In the genomic region with DNA sequence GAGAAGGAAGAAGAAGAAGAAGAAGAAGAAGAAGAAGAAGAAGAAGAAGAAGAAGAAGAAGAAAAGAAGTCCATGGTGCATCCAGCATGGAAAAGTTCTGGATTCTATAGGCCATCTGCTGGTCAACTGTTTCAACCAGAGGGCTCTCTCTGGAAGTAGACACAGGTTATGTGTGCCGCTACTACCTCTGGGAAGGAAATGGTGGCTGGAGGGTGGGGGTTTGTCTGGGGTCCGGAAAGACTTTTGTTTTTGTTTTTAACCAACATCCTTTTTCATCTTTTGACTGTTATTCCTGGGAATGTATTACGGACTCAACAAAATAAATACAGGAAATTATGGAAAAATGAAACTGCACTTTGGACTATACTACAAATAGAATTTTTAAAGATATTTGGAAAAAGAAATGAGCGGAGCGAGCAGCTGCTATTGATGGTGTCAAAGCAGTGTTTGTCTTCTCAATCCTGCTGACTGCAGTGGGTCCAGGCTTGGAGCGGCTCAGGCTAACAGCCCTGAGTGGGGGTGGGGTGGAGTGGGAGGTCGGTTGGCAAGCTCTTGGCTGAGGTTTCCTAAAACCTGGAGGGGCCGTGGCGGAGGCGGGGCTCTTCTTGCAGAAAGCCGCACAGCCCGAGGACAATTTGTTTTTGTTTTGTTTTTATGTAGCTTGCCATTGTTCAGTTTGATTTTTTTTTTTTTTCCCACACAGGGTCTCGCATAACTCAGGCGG, we compare ENCODE assay signal across 7 mouse cellular contexts. TPM values are rescaled to one million over a fixed set of nuclear protein-coding genes. Genes with fewer than 3 reads are reported as not detected.
DNase-seq lines count a peak whose midpoint lies in the region; ATAC-seq and TF ChIP-seq lines count a peak whose summit lies in the region.

No protein-coding gene starts in this region.

- TF ChIP-seq CTCF in bone marrow macrophage, adult 2 months (IDR thresholded peaks at IDR 0.05; ENCODE audit: low read depth, low read length), result no peak
- no peak for TF ChIP-seq CTCF in heart, postnatal 0 days (IDR thresholded peaks at IDR 0.05; ENCODE audit: low read depth)

- H3K4me1 ChIP-seq in bone marrow macrophage, adult 2 months (ENCODE audit: control insufficient read depth, insufficient read depth, low read length), result peaks cover 38% of the 10 kb centered on the region
- H3K4me1 ChIP-seq in heart, postnatal 0 days (ENCODE audit: control insufficient read depth, insufficient read depth), result peaks cover 23% of the 10 kb centered on the region

- DNase-seq in ovary, adult 18-20 months (ENCODE audit: low spot score), result peak; percentile 49
- DNase-seq in ovary, postnatal 14 days (ENCODE audit: low spot score), result no peak
- DNase-seq in heart, postnatal 0 days (ENCODE audit: low spot score), result no peak
- peak; percentile 36 to 53 for DNase-seq in layer of hippocampus, postnatal 25 days (ENCODE audit: extremely low spot score in 1 of 2, low spot score in 1 of 2)

- peak overlapping the region; percentile 90 for H3K4me3 ChIP-seq in bone marrow macrophage, adult 2 months (ENCODE audit: insufficient read depth, low read length)
- H3K4me3 ChIP-seq in heart, postnatal 0 days (ENCODE audit: low read depth, low read length), result peak overlapping the region; percentile 40
- H3K4me3 ChIP-seq in macrophage (ENCODE audit: inconsistent target), result peak overlapping the region; percentile 73

- H3K79me2 ChIP-seq in macrophage (ENCODE audit: inconsistent target), result 0 out of 2 replicates have a peak, but pooled peaks cover 4% of the 10 kb centered on the region

- H3K9me3 ChIP-seq in heart, postnatal 0 days (replicated peaks; ENCODE audit: control insufficient read depth, low read length), result no peaks in the 10 kb centered on the region

- H3K27ac ChIP-seq in bone marrow macrophage, adult 2 months (ENCODE audit: insufficient read depth, low read depth, low read length), result peak overlapping the region; percentile 100
- H3K27ac ChIP-seq in heart, postnatal 0 days (ENCODE audit: low read depth), result no peak overlapping the region
- H3K27ac ChIP-seq in macrophage, result peak overlapping the region; percentile 97

- 15% methylated on average over 14 of the region's 14 CpGs for WGBS in heart, postnatal 0 days
- 6% methylated on average over 14 of the region's 14 CpGs for WGBS in macrophage (ENCODE audit: missing documents)

- H3K27me3 ChIP-seq in heart, postnatal 0 days (ENCODE audit: control insufficient read depth, insufficient read depth, low read length), result no peaks in the 10 kb centered on the region

- no peaks in the 10 kb centered on the region for H3K36me3 ChIP-seq in heart, postnatal 0 days (replicated peaks; ENCODE audit: control insufficient read depth, insufficient read depth, low read length)
- H3K36me3 ChIP-seq in macrophage (ENCODE audit: inconsistent target), result no peaks in the 10 kb centered on the region

- no peak for TF ChIP-seq POLR2A in bone marrow macrophage, adult 2 months (IDR thresholded peaks at IDR 0.05; ENCODE audit: borderline replicate concordance, low read depth, low read length)

- no peak for TF ChIP-seq EP300 in heart, postnatal 0 days (IDR thresholded peaks at IDR 0.05; ENCODE audit: low read depth)

- no peak for ATAC-seq in heart, postnatal 0 days (ENCODE audit: insufficient read depth, low read depth)
- no peak for ATAC-seq in granulocyte monocyte progenitor cell, adult 5-6 weeks (replicated peaks; ENCODE audit: poor library complexity, severe bottlenecking)

- peak overlapping the region; percentile 28; the same call in 1 of the 2 replicates for H3K9ac ChIP-seq in heart, postnatal 0 days (replicated peaks; ENCODE audit: low read depth, low read length)

- peak overlapping the region; percentile 71 for H3K4me2 ChIP-seq in heart, postnatal 0 days (ENCODE audit: low read depth, low read length)

RNA-seq across cellular contexts. Expression of gene Cdkn1a, which starts 12.8 kb away (rescaled TPM):
- polyA plus RNA-seq in bone marrow macrophage, adult 2 months (2012; ENCODE audit: insufficient read depth, insufficient read length, missing spikeins), result 189 and 197 TPM in 2 replicates
- total RNA-seq in heart, postnatal 0 days (2014; rRNA removed; ENCODE audit: low replicate concordance), result 16.7 and 42.8 TPM in 2 replicates
- 48.2 and 48.9 TPM in 2 replicates for polyA plus RNA-seq in heart, postnatal 0 days (2015; fragmentation: Nextera tagmentation; extraction: Ambion mirVana)
- 10 to 100 TPM in 1 of 2 experiments, 1 to 10 TPM in 1; 7.1 to 13.9 TPM for total RNA-seq in layer of hippocampus, postnatal 25 days (2021)
- 1,000 to 10,000 TPM in 4 of 26 experiments, 100 to 1,000 TPM in 22; 134 to 1,695 (median 455) TPM for total RNA-seq in macrophage (2018; cell fraction: chromatin; rRNA removed)
- 1,000 to 10,000 TPM in 5 of 26 experiments, 100 to 1,000 TPM in 21; 227 to 1,662 (median 534) TPM for total RNA-seq in macrophage (2018; cell fraction: cytosol; rRNA removed)
- total RNA-seq in macrophage (2018; cell fraction: nucleus; rRNA removed), result 1,000 to 10,000 TPM in 7 of 26 experiments, 100 to 1,000 TPM in 19; 155 to 1,879 (median 663) TPM
- 176 to 305 TPM (median 287 TPM) in 3 replicates for polyA plus RNA-seq in macrophage (2018)
- total RNA-seq in granulocyte monocyte progenitor cell, adult 5-6 weeks (2014; fragmentation: Nextera tagmentation), result 8.2 and 9.8 TPM in 2 replicates
- total RNA-seq in granulocyte monocyte progenitor cell, adult 5-6 weeks (2017), result 1.3 and 3.2 TPM in 2 replicates

RNA-seq across cellular contexts. Expression of gene Rab44, which starts 36.0 kb away (rescaled TPM):
- polyA plus RNA-seq in bone marrow macrophage, adult 2 months (2012; ENCODE audit: insufficient read depth, insufficient read length, missing spikeins), result 1.3 and 1.5 TPM in 2 replicates
- 2.0 TPM in 1 of 2 replicates, not detected in the other for total RNA-seq in heart, postnatal 0 days (2014; rRNA removed; ENCODE audit: low replicate concordance)
- polyA plus RNA-seq in heart, postnatal 0 days (2015; fragmentation: Nextera tagmentation; extraction: Ambion mirVana), result 0.18 and 0.23 TPM in 2 replicates
- under 1 TPM in 1 of 2 experiments, not detected in 1; 0.07 TPM for total RNA-seq in layer of hippocampus, postnatal 25 days (2021)
- 10 to 100 TPM in 12 of 26 experiments, 1 to 10 TPM in 7, under 1 TPM in 4, not detected in 3; 0.19 to 39.9 (median 15.8) TPM for total RNA-seq in macrophage (2018; cell fraction: chromatin; rRNA removed)
- total RNA-seq in macrophage (2018; cell fraction: cytosol; rRNA removed), result 1 to 10 TPM in 8 of 26 experiments, under 1 TPM in 17, not detected in 1; 0.04 to 2.6 (median 0.66) TPM
- total RNA-seq in macrophage (2018; cell fraction: nucleus; rRNA removed), result 10 to 100 TPM in 13 of 26 experiments, 1 to 10 TPM in 10, under 1 TPM in 3; 0.36 to 44.9 (median 9.5) TPM
- 0.33 to 1.5 TPM (median 0.94 TPM) in 3 replicates for polyA plus RNA-seq in macrophage (2018)
- total RNA-seq in granulocyte monocyte progenitor cell, adult 5-6 weeks (2014; fragmentation: Nextera tagmentation), result 318 and 350 TPM in 2 replicates
- 315 and 369 TPM in 2 replicates for total RNA-seq in granulocyte monocyte progenitor cell, adult 5-6 weeks (2017)

RNA-seq across cellular contexts. Expression of gene Srsf3, which starts 45.5 kb away (rescaled TPM):
- 151 and 170 TPM in 2 replicates for polyA plus RNA-seq in bone marrow macrophage, adult 2 months (2012; ENCODE audit: insufficient read depth, insufficient read length, missing spikeins)
- 110 and 151 TPM in 2 replicates for total RNA-seq in heart, postnatal 0 days (2014; rRNA removed; ENCODE audit: low replicate concordance)
- polyA plus RNA-seq in heart, postnatal 0 days (2015; fragmentation: Nextera tagmentation; extraction: Ambion mirVana), result 202 and 238 TPM in 2 replicates
- 100 to 1,000 TPM; 125 to 140 TPM for total RNA-seq in layer of hippocampus, postnatal 25 days (2021)
- total RNA-seq in macrophage (2018; cell fraction: chromatin; rRNA removed), result 100 to 1,000 TPM; 298 to 475 (median 399) TPM
- total RNA-seq in macrophage (2018; cell fraction: cytosol; rRNA removed), result 10 to 100 TPM; 63.8 to 95.5 (median 73.3) TPM
- 100 to 1,000 TPM; 193 to 423 (median 284) TPM for total RNA-seq in macrophage (2018; cell fraction: nucleus; rRNA removed)
- polyA plus RNA-seq in macrophage (2018), result 60.3 to 155 TPM (median 85.0 TPM) in 3 replicates
- 474 and 486 TPM in 2 replicates for total RNA-seq in granulocyte monocyte progenitor cell, adult 5-6 weeks (2014; fragmentation: Nextera tagmentation)
- 734 and 859 TPM in 2 replicates for total RNA-seq in granulocyte monocyte progenitor cell, adult 5-6 weeks (2017)

Comparison
In these comparisons a context has a peak if more than half of its experiments do, and no peak if none do; other contexts are left out.
1. DNase-seq: peak in ovary, adult 18-20 months (single experiment) and layer of hippocampus, postnatal 25 days (2 of 2); none in ovary, postnatal 14 days (single experiment) and heart, postnatal 0 days (single experiment).
2. H3K4me3 ChIP-seq: peak in every context shown above with its lines; median percentile 90 in bone marrow macrophage, adult 2 months; 73 in macrophage; 40 in heart, postnatal 0 days.
3. RNA of gene Rab44, which starts 36.0 kb away (total RNA-seq): 315 to 369 TPM in granulocyte monocyte progenitor cell, adult 5-6 weeks; 2.0 TPM in heart, postnatal 0 days and 0.07 TPM in layer of hippocampus, postnatal 25 days; every median in the first group is over 100 times any median in the second.